Mouse (Mus musculus) cerebellum, adult 11 months (tissue): ENCODE results near the gene 4931428L18Rik.
"Not testable (repeated sequence)": the region's sequence is repeated elsewhere in the genome, so short reads cannot be mapped to it uniquely, and the experiment has no call there.

ENCODE experiments used
- DNase-seq: peaks from one replicate; pipeline ENCODE4 v3.0.0; 2022

The 4931428L18Rik gene

DNA sequence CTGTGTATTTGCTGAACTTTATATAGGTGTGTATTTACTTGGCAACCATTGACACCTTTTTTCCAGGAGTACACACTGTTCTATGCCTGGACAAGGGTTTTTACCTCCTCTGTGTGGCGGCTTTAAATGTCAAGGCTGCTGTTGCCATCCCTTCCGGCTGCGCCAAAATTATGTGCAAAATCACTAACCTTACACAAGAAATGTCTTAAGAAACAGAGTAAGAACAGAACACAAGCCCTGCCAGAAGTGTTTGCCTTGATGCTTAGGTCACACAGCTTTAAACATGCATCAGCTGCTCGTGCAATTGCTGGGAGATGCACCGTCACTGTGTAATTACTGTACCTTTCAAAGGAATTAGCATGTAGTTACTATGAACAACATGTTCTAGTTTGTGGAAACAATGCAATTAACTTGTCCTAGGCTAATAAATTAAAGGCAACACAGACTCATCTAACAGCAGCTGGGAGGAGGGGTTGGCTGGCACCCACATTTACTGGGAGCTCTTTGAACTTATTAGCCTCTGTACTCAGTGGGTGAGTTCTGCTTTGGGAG lies 171.0 kb downstream of the 4931428L18Rik start:
- DNase-seq: no peak

DNA sequence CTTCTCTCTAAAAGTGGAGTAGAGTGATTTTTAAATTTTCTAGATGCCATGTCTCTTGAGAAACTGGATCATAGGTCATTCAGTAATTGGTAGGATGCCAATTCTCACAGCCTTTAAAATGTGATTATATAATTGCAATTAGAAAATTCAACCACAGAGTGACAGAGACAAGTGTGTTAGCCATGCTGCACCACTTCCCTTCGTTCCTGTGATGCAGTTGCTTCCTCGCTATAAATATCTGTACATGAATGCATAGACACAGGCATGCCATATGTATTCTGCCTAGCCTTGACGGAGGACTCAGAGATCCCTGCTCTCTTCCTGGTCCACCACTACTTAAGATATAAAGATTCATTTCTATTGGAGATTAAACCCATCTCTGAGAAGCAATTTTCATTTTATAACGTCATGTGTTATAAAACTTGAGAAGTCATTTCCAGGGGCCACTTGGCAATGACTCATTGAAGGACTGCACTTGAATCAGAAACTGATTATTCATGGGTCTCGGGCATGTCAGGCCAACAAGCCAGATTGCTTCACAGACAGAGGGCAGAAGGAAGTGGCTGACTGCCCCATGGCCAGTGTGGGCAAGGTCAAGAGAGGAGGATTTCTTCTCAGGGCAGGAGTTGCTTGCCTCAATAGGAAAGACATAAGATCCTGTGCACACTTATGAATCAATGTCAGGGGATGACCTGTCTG lies 172.4 kb downstream of the 4931428L18Rik start:
- no peak for DNase-seq

DNA sequence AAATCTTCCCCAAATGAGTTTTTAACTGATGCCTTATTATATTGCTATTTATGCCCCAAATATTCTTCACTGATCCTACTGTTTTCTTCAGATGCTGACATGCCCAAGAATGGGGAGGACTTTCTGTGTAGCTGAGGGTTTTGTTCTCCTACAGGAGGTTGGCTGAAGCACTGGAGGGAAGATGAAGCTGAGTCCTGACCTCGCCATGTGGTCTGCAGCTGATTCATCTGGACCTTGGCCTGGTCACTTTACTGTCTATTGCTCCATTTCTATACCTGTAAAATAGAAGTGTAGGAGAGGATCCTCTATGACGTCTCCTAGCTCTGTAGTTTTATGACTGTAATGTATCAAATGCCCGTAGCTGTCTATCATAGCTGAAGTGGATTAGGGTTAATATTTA lies 179.3 kb downstream of the 4931428L18Rik start:
- no peak for DNase-seq

DNA sequence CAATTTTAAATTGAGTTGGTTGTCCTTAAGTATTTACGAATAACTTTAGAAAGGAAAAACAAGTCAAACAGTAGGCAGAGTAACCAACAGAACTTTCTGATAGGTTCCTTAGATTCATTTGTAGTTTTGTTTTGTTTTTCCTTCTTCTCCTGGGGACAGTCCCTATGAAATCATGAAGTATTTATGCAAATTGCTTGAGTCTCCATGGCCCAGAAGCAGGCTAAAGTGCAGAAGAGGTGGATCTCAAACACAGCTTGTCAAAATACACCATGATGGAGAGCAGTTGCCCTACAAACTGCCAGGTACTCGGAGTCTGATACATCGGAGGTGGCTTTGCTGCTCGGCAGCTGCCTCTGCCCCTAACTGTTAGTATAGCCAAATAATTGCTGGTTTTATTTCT lies 179.7 kb downstream of the 4931428L18Rik start:
- no peak for DNase-seq

- DNase-seq: no peak
These were observed 188.5 kb downstream of the 4931428L18Rik start for GRCm38 (mm10) chr1:31033851-31034534.

DNA sequence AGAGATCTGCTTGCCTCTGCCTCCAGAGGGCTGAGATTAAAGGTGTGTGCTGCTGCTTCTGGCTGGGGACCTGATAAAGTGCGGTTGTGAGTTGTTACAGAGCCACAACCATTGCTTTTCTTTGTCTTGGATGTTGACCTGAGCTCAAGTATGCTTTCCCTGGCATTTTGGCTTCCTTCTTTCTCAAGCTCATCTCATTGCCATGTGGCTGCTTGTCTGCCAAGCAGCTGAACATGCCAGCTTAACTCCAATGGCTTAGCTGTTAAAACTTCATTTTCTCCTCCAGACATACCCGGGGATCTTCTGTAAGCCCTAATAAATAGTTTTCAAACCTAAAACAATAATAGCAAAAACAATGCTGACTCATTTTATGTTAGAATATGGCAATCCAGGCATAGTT lies 190.1 kb downstream of the 4931428L18Rik start:
- no peak for DNase-seq

DNA sequence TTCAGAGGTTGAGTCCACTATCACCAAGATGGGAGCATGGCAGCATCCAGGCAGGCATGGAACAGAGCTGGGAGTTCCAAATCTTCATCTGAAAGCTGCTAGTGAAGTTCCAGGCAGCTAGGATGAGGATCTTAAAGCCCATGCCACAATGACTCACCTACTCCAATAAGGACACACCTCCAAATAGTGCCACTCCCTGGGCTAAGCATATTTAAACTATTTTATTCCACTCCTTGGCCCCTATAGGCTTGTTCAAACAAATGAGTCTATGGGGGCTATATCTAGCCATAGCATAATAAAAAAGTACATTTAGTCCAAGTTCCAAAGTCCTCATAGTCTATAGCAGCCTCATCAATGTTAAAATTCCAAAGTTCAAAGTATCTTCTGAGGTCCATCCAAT lies 199.3 kb downstream of the 4931428L18Rik start:
- DNase-seq: no peak

GRCm38 (mm10) chr1:31019283-31019682 lies 203.2 kb downstream of the 4931428L18Rik start:
- DNase-seq: no peak

- DNase-seq: no peak
These were observed 205.1 kb downstream of the 4931428L18Rik start for GRCm38 (mm10) chr1:31017377-31017776.

DNA sequence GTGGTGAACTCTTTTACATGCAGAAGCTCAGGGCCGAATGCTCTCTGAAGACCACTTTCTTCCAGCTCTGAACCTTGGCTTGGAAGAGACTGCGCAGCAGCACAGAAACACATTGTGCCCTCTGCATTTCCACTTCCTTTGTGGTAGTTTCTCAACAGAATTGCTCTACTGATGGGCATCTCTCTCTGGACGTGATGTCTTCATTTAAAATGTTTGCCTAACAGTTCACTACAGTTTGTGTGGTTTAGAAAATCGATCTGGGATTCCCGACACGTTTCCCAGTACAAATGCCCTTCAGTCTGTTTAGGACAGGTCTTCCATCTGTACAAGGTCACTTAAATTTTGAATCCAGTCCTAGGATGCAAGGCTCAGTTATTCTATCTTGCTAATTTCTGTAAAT lies 206.4 kb downstream of the 4931428L18Rik start:
- DNase-seq: no peak

GRCm38 (mm10) chr1:31015261-31015660 lies 207.2 kb downstream of the 4931428L18Rik start:
- no peak for DNase-seq

DNA sequence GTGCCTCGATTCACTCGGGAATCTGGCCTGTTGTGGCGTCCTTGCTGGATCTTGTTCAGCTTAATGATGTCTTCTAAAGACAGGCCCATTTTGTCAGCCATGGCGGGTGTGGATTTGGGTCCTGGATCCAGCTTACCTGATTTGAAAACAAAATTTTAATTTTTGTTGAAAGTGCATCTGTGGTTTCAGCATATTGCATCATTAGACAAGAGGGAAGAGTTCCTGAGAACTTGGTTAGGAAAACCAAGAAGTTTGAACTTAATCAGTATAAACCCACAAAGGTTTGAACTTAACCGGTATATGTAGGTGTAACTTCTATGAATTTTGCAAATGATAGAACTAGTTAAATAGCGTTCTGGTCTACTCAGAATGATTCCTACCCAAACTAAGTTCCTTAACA lies 244.6 kb downstream of the 4931428L18Rik start, which contains the start of gene AC153137.1:
Gene AC153137.1 (minus strand): TSS at position 101 of the 400 bp plus-strand sequence.
- not testable (repeated sequence) for DNase-seq

DNA sequence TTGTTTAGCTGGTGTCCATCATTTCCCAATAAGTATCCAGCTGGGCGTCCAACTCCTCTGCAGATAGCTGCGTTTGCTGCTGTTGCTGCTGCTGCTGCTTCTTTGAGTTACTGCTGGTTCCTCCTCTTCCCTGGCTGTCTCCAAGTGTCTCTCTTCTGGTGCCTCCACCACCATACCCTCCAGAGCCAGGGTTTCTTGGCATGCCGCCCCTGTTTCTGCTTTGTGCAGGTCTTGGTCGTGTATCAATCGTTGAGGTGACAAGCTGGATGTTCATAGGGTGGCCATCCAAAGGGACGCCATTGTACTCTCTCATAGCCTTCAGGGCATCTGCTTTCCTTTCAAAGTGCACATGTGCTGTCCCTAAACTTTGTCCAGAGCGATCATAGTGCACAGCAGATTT lies 245.2 kb downstream of the 4931428L18Rik start:
- not testable (repeated sequence) for DNase-seq

GRCm38 (mm10) chr1:30951795-30952194 lies 270.7 kb downstream of the 4931428L18Rik start:
- no peak for DNase-seq

DNA sequence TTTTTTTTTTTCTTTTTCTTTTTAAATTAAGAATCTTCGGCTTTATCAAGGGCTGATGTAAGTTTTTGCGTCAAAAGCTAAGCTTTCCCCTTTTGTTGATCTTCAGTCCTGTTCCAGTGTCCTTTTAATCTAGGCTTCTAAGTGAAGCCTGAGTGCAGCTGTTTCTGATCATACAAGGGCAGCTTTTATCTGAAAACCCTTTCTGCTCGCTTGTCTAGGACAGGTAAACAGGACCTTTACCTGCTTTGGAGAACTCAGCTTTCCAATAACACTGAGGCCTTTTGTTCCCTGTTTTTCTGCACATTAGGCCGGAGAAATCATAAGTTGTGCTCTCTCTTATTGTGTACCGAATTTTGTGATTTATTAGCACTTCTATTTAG lies 272.0 kb downstream of the 4931428L18Rik start:
- no peak for DNase-seq

DNA sequence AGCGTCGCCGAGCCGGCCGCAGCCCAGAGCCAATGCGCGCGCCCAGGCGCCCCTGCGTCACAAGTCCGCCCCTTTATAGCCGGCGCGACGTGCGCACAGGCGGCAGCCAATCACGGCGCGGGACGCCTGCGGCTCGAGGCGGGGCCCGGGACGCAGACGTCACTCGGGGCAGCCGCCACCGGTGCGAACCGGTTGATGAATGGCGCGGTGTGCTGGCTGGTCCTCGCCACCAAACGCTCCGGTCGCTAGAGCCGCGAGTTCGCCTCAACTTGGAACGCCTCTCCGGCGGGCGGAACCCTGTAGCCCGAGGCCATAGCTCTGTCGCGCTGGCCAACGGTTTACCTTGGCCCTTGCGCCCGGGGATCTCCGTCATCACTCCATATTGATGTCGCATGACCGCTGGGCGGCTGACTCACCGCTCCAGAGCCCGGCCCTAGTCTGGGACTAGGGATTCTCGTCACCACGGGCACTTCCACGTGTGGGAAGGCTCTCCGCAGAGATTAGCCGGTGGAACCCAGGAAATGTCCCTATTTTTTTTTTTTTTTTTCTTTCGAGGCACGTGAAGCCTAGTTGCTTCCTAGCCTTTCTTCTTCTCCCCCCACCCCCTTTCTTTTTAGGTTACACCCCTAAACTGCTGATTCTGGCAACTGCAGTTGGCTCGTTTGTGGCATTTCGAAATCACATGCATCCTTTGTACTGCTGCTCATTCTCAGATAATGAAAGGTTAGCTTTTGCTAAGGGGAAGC lies 272.6 kb downstream of the 4931428L18Rik start:
- DNase-seq: peak; percentile 96

DNA sequence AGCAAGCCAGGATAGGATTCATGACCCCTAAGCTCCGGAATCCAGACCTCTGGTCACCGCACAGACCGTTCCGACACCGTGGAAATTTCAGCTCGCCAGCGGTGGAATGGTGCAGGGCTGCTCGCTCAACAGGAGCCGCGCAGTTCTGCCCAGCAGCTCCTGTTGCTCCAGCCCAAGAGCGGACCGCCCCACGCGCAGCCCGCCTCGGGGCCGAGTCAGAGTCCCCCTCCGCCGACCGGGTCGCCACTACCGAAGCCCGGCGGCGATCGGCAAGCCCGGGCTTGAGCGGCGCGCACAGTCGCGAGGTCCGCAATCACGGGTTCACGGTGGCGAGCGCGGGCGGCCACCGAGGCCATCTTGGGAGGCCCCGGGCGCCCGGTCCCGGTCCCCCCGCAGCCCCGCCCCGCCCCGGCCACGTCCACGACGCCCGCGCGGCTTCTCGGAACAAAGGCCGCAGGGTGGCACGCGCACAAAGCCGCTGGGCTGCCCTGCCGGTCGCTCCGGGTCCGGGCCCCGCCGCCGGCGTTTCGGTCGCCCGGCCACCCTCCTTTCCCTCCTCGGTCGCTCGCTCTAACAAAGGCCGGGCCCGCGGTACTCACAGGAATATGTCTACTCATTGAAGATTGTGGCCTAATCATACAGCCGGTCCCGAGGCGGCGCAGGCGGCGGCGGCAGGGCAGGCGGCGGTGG lies 273.4 kb downstream of the 4931428L18Rik start:
- peak; percentile 64 for DNase-seq

GRCm38 (mm10) chr1:30948361-30948949 lies 274.0 kb downstream of the 4931428L18Rik start:
- DNase-seq: peak; percentile 20
